Mouse (Mus musculus): ENCODE measurements around the gene Timm17b. TPM values are rescaled to one million over a fixed set of nuclear protein-coding genes. Genes with fewer than 3 reads are reported as not detected.

Timm17b gene
- polyA plus RNA-seq, 1 experiment from 2014 or later, result 158 TPM

Other genes with a start within 250 kb of the Timm17b start
- gene Prickle3, start 242.1 kb upstream of the Timm17b start, polyA plus RNA-seq (2015; fragmentation: Nextera tagmentation; extraction: Ambion mirVana), result 15.2 and 16.6 TPM in 2 replicates
- gene Plp2, start 228.0 kb upstream of the Timm17b start, polyA plus RNA-seq (2015; fragmentation: Nextera tagmentation; extraction: Ambion mirVana), result 171 and 180 TPM in 2 replicates
- 0.46 and 0.48 TPM in 2 replicates for gene Magix, start 218.1 kb upstream of the Timm17b start, polyA plus RNA-seq (2015; fragmentation: Nextera tagmentation; extraction: Ambion mirVana)
- 37.4 and 37.9 TPM in 2 replicates for gene Gpkow, start 202.2 kb upstream of the Timm17b start, polyA plus RNA-seq (2015; fragmentation: Nextera tagmentation; extraction: Ambion mirVana)
- 40.6 and 48.0 TPM in 2 replicates for gene Wdr45, start 185.0 kb upstream of the Timm17b start, polyA plus RNA-seq (2015; fragmentation: Nextera tagmentation; extraction: Ambion mirVana)
- 0.44 and 0.66 TPM in 2 replicates for gene Gm45208, start 177.1 kb upstream of the Timm17b start, polyA plus RNA-seq (2015; fragmentation: Nextera tagmentation; extraction: Ambion mirVana)
- 73.5 and 74.7 TPM in 2 replicates for gene Praf2, start 170.9 kb upstream of the Timm17b start, polyA plus RNA-seq (2015; fragmentation: Nextera tagmentation; extraction: Ambion mirVana)
- 17.2 and 22.1 TPM in 2 replicates for gene Ccdc120, start 148.5 kb upstream of the Timm17b start, polyA plus RNA-seq (2015; fragmentation: Nextera tagmentation; extraction: Ambion mirVana)
- 32.8 and 35.9 TPM in 2 replicates for gene Tfe3, start 136.8 kb upstream of the Timm17b start, polyA plus RNA-seq (2015; fragmentation: Nextera tagmentation; extraction: Ambion mirVana)
- gene Gripap1, start 109.6 kb upstream of the Timm17b start, polyA plus RNA-seq (2015; fragmentation: Nextera tagmentation; extraction: Ambion mirVana), result 46.2 and 46.7 TPM in 2 replicates
- gene Kcnd1, start 77.1 kb upstream of the Timm17b start, polyA plus RNA-seq (2015; fragmentation: Nextera tagmentation; extraction: Ambion mirVana), result 1.8 and 1.9 TPM in 2 replicates
- gene Otud5, start 58.0 kb upstream of the Timm17b start, polyA plus RNA-seq (2015; fragmentation: Nextera tagmentation; extraction: Ambion mirVana), result 51.3 and 53.9 TPM in 2 replicates
- 9.8 and 14.2 TPM in 2 replicates for gene Pim2, start 21.1 kb upstream of the Timm17b start, polyA plus RNA-seq (2015; fragmentation: Nextera tagmentation; extraction: Ambion mirVana)
- gene Slc35a2, start 15.3 kb upstream of the Timm17b start, polyA plus RNA-seq (2015; fragmentation: Nextera tagmentation; extraction: Ambion mirVana), result 55.0 and 55.5 TPM in 2 replicates
- gene Pqbp1, start 88 bp upstream of the Timm17b start, polyA plus RNA-seq (2015; fragmentation: Nextera tagmentation; extraction: Ambion mirVana), result 125 and 126 TPM in 2 replicates
- gene Gm10491, start 8.5 kb downstream of the Timm17b start, polyA plus RNA-seq (2015; fragmentation: Nextera tagmentation; extraction: Ambion mirVana), result not detected in 2 replicates
- gene Gm10490, start 10.2 kb downstream of the Timm17b start, polyA plus RNA-seq (2015; fragmentation: Nextera tagmentation; extraction: Ambion mirVana), result not detected in 2 replicates
- 1.7 and 2.7 TPM in 2 replicates for gene Pcsk1n, start 20.5 kb downstream of the Timm17b start, polyA plus RNA-seq (2015; fragmentation: Nextera tagmentation; extraction: Ambion mirVana)
- not detected in 2 replicates for gene Eras, start 29.2 kb downstream of the Timm17b start, polyA plus RNA-seq (2015; fragmentation: Nextera tagmentation; extraction: Ambion mirVana)
- gene Hdac6, start 48.5 kb downstream of the Timm17b start, polyA plus RNA-seq (2015; fragmentation: Nextera tagmentation; extraction: Ambion mirVana), result 26.3 and 27.5 TPM in 2 replicates
- 1.7 and 1.9 TPM in 2 replicates for gene Gata1, start 78.7 kb downstream of the Timm17b start, polyA plus RNA-seq (2015; fragmentation: Nextera tagmentation; extraction: Ambion mirVana)
- not detected in 2 replicates for gene Glod5, start 119.1 kb downstream of the Timm17b start, polyA plus RNA-seq (2015; fragmentation: Nextera tagmentation; extraction: Ambion mirVana)
- 45.5 and 51.5 TPM in 2 replicates for gene Suv39h1, start 175.4 kb downstream of the Timm17b start, polyA plus RNA-seq (2015; fragmentation: Nextera tagmentation; extraction: Ambion mirVana)
- gene Was, start 191.1 kb downstream of the Timm17b start, polyA plus RNA-seq (2015; fragmentation: Nextera tagmentation; extraction: Ambion mirVana), result 0.71 and 0.91 TPM in 2 replicates
- gene Wdr13, start 233.5 kb downstream of the Timm17b start, polyA plus RNA-seq (2015; fragmentation: Nextera tagmentation; extraction: Ambion mirVana), result 28.1 and 30.7 TPM in 2 replicates
- 390 and 425 TPM in 2 replicates for gene Rbm3, start 246.5 kb downstream of the Timm17b start, polyA plus RNA-seq (2015; fragmentation: Nextera tagmentation; extraction: Ambion mirVana)

All from embryonic facial prominence, embryonic 15.5 days (tissue).